Mouse (Mus musculus): ENCODE measurements around the gene Mnd1.

DNA sequence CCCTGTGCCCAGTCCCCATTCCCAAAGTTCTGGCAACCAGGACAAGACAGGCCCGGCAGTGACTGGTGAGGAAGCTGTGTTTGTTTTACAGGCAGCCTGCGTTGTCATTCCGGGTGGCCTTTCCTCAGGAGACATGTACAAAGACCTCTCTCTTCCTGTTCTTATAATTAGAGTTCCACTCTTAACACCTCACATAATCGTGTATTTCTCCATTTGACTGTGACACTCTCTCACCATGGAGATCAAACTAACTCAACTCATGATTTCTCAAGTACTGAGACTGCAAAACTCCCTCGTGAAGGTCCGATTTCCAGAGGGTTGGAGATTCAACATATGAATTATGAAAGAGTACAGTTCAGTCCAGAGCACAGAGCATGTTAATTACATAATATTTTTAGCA lies 19.7 kb downstream of the Mnd1 start:
- TF ChIP-seq CTCF (IDR thresholded peaks at IDR 0.05; ENCODE audit: control insufficient read depth, insufficient read depth, insufficient replicate concordance, low read depth, low read length) (no peak), POLR2A (IDR thresholded peaks at IDR 0.05; ENCODE audit: control insufficient read depth, low read depth, low read length) (no peak)

All from testis, adult 2 months (tissue).